Mouse (Mus musculus) right cerebral cortex, postnatal 25 days (tissue): ENCODE results near the gene Cntnap5a.

Experiments
- DNase-seq: peaks from one replicate; pipeline ENCODE4 v3.0.0; 2022

The Cntnap5a gene

GRCm38 (mm10) chr1:116367572-116367971 lies 683.0 kb downstream of the Cntnap5a start:
- DNase-seq, result no peak

DNA sequence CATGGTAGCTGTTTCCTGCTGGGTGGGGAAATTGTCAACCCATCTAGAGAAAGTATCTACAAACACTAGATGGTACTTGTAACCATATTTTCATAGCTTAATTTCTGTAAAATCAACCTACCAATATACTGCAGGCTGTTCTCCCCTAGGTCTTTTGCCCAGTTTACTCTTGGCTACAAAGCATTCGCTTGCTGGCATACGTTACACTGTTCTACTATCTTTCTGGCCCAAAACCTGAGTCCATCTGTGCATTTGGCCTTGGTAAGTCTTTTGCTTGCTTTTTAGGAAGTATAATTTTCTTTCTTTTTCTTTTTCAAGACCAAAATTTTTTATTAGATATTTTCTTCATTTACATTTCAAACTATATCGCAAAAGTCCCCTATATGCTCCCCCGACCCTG lies 686.3 kb downstream of the Cntnap5a start:
- DNase-seq, result no peak

GRCm38 (mm10) chr1:116373551-116373950 lies 689.0 kb downstream of the Cntnap5a start:
- no peak for DNase-seq

DNA sequence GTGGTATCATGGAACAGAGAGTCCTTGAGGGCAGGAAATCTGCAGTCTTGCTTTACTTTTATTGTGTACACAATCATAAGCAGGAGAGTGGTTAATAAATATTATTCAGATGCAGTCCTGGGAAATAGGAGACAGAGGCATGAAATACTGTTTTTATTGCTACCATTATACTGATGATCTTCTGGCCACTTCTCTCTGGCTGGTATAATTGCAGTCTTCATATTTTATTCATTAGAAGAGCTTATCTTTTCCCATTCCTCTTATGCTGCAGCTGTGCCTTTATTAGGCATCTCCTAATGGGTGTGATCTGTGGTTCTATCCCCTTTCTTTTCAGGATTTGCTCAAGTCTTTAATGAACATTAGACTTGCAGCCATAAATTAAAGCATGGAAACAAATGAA lies 707.8 kb downstream of the Cntnap5a start:
- DNase-seq, result no peak

- no peak for DNase-seq
Observed at GRCm38 (mm10) chr1:116401996-116402656, 717.6 kb downstream of the Cntnap5a start.

GRCm38 (mm10) chr1:116409836-116410235 lies 725.3 kb downstream of the Cntnap5a start:
- DNase-seq, result no peak

DNA sequence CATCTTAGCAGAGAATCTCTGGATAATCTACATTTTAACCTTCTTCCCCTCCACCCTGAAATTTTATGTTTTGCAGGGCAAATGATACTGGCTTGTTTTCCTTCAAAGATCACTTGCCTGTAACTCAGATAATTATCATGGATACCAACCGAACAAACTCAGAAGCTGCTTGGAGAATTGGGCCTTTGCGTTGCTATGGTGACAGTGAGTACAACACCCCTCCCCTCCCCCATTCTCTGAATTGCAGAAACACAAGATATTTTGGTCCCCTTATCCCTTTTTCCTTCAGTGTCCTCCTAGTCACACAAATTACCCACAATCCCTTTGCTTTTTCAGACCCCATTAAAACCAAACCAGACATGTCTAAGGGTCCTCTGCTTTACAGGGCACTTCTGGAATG lies 743.8 kb downstream of the Cntnap5a start:
- no peak for DNase-seq

- DNase-seq, result no peak
Observed at GRCm38 (mm10) chr1:116455115-116455717, 770.7 kb downstream of the Cntnap5a start.

DNA sequence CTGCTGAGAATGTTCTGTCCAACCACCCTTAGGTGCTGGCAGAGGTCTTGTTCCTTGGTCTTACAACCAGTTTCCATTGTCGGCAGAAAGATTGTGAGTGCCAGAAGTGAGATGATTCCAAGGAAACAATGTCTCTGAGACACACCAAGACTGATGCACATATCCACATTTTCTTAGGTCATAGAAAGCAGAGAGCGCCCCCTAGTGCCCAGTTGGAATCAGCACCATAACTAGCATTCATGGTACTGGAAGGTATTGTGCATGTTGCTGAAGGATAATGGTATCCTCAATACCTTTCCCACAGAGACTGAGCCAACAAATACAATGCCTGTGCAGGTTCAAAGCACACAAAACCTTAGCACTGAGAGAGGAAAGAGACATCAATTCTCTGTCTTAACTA lies 793.1 kb downstream of the Cntnap5a start:
- peak; percentile 40 for DNase-seq

- no peak for DNase-seq
Observed at GRCm38 (mm10) chr1:116488780-116489569, 804.4 kb downstream of the Cntnap5a start.

GRCm38 (mm10) chr1:116577969-116578666 lies 893.6 kb downstream of the Cntnap5a start:
- peak; percentile 8 for DNase-seq

DNA sequence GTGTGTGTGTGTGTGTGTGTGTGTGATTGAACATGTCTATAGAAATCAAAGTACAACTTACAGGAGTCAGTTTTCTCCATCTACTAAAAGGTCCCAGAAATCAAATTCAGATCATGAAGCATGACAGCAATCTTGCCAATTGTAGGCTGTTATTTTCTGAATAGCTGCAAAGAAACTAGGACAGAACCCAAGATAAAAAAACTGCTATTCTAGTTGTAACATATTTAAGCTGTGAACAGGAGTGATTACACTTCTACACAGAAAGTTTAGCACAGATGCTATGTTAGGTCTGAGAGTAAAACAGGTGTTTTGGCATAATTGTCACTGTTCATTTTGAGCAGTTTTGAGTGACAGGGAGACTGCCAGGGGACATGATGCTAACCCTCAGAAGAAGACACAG lies 931.7 kb downstream of the Cntnap5a start:
- DNase-seq, result no peak
